Mouse (Mus musculus) megakaryocyte-erythroid progenitor cell, adult 5-6 weeks (primary cell): ENCODE measurements around the gene Plxnc1. TPM values are rescaled to one million over a fixed set of nuclear protein-coding genes. Genes with fewer than 3 reads are reported as not detected.

ENCODE experiments used
- ATAC-seq: replicated peaks from 2 replicates; pipeline ENCODE4 v1.8.0; 2016; ENCODE audit warnings: mild to moderate bottlenecking, inconsistent platforms; ENCODE audit not compliant: severe bottlenecking, poor library complexity, low FRiP score, low TSS enrichment
- total RNA-seq, 2 experiments: library from RNA; stranded (forward) in 1 of 2; stranded (reverse) in 1 of 2; fragments of 200-1000, 215-1000 nt in 1 of 2; fragments of >200 nt in 1 of 2; fragmentation: Nextera tagmentation in 1 of 2; gene quantifications; 2 replicates each; pipeline ENCODE4 v1.2.3; 2014 to 2017

The Plxnc1 gene
- total RNA-seq, 2 experiments from 2014 or later, result 46.9 to 60.9 TPM

- no peak for ATAC-seq
Observed at GRCm38 (mm10) chr10:94896950-94897349, 47.7 kb downstream of the Plxnc1 start.

DNA sequence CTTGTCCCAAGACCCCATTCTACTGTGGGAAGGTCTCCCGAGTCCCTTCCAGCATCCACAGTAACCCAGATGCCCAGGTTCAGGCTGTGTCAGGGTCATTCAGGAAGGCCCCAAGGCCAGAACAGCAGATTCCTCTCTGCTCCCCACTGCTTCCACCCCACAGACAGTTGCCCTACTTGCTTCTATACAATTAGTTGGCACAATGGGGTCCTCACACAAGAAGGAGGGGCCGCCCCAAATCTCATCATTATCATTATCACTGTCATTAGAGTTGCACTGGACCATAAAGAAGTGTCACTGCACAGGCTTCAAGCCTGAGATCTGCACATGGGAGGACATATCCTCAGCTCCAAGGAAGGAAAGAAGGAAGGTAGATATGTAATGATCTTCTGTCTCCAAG lies 48.3 kb downstream of the Plxnc1 start:
- no peak for ATAC-seq

GRCm38 (mm10) chr10:94895876-94896275 lies 48.8 kb downstream of the Plxnc1 start:
- no peak for ATAC-seq

DNA sequence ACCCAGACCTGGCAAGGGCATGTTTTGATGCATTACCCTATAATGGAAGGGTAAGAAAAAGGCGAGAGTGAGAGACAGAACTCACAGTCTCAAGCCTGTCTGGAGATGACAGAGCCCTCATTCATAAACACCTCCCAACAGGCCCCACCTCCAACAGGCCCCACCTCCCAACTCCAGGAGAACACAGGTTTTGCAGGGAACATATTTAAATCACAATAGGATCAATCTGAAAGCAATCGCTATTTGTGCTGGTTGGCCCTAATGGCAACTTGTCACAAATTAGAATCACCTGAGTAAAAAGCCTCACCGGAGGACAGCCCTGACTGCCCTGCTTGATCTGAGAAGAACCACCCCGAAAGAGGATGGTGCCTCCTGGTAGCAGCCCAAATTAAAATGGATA lies 54.9 kb downstream of the Plxnc1 start:
- ATAC-seq, result no peak

GRCm38 (mm10) chr10:94883216-94883615 lies 61.4 kb downstream of the Plxnc1 start:
- no peak for ATAC-seq

GRCm38 (mm10) chr10:94871506-94871905 lies 73.1 kb downstream of the Plxnc1 start:
- peak; percentile 34; the same call in 1 of the 2 replicates for ATAC-seq

DNA sequence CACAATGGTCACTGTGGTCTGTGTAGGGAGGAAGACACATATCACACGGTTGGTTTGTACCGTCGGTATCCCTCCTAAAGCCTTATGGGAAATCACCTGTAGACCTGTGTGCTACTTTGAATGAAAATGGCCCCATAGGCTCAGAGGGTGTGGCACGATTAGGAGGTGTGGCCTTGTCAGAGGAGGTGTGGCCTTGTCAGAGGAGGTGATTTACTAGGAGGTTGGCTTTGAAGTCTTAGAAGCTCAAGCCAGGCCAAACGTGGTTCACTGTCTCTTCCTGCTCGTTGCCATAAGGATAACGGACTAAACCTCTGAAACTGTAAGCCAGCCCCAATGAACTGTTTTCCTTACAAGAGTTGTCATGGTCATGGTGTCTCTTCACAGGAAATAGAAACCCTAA lies 73.5 kb downstream of the Plxnc1 start:
- ATAC-seq, result peak; percentile 64; the same call in 1 of the 2 replicates

DNA sequence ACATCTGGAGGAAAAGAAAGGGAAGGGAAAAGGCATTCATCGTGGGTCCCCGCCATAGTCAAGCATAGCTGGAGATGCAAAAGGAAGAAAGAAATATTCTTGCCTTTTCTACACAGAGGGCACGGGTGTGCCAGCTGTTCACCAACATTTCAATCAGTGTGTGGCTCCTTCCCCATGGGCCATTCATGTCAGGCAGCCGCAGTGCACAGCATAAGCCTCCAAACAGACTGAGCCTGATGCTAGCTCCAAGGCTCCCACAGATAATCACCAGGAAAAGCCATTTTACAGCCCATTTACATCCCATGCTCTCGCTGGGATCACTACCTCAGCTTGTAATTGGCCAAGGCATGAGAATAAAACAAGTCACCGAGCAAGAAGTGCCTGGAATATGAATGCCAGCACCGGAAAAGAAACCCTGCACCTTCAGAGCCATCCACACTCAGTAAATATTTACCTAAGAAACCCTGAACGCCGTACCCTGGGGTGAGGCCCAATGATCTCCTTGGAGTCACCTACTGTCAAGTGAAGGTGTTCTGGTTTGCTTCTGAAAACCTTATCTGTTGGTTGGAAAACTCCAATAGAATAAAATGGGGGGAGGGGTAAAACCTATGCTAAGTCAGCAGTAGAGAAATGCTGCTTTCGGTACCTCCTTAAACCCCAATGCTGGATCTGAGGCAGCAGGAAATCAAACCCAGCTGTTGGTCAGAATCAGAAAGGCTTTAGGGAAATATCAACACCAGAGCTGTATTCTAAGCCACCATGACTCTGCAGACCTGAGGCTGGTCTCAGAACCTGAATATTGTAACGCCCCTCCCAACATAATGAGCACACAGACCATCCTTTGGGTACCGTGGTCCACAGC lies 77.4 kb downstream of the Plxnc1 start:
- ATAC-seq, result no peak

GRCm38 (mm10) chr10:94865206-94865605 lies 79.4 kb downstream of the Plxnc1 start:
- ATAC-seq, result no peak

DNA sequence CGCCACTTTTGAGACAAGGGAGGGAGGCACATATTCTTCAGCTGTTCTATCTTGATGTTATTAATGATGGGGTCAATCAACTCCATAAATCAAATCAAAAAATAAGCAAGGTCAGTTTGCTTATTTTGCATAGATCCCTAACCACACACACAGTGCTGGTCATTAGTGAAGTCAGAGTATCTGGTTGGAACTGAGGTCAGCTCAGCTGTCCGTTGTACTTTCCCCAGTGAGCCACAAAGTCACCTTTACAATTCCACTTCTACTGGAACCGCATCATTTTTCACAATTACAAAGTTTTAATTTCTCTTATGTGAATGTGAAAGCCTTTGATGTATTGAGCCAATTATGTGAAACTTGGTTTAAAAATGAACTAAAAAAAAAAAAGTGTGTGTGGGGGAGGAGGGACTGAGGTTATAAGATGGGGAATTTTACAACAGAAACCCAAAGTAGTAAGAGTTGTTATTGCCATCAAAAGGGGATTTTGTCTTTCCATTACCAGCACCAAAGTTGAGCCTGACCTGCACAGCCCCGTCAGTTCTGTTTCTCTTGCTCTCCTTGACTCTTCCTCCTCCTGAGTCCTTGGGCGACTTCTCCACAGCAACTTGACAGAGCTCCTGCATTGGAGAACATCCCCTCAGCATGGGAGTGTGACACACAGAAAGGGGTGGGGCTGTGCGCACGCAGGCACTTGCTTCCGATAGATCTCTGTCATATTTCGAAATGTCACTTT lies 80.3 kb downstream of the Plxnc1 start:
- no peak for ATAC-seq

DNA sequence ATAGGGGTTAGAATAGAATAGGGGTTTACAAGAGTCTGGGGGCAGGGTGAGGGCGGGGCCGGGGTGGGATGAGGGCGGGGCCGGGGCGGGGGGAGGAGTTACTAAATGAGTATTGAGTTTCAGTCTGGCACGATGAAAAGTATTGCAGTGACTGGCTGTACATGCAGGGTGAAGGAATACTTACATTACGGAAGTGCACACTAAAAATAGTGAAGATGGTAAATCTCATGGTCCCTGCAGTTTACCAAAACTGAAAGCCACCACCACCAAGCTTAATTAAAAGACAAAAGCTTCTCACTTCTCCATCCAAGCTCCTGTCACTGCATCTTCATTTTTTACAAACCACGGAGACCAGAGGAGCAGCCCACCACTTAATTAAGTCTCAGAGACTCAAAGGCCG lies 81.4 kb downstream of the Plxnc1 start:
- ATAC-seq, result no peak

DNA sequence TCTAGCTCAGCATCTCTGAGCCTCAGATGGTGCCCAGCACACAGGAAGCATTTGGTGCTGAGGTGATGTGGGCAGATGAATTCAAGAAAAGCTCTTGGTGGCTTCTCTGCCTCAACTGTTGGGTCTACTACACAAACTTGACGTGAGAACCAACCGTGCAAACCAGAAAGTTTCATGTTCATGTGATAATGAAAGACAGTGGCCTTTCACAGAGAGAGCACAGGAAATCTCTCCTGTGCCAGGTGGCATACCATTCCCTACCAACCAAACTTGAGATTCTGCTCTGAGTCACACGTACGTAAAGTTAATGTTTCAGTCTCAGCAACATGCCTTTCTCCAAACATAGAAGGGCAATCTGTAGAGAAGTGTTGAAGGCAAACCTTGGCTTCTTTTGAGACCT lies 83.8 kb downstream of the Plxnc1 start:
- no peak for ATAC-seq

DNA sequence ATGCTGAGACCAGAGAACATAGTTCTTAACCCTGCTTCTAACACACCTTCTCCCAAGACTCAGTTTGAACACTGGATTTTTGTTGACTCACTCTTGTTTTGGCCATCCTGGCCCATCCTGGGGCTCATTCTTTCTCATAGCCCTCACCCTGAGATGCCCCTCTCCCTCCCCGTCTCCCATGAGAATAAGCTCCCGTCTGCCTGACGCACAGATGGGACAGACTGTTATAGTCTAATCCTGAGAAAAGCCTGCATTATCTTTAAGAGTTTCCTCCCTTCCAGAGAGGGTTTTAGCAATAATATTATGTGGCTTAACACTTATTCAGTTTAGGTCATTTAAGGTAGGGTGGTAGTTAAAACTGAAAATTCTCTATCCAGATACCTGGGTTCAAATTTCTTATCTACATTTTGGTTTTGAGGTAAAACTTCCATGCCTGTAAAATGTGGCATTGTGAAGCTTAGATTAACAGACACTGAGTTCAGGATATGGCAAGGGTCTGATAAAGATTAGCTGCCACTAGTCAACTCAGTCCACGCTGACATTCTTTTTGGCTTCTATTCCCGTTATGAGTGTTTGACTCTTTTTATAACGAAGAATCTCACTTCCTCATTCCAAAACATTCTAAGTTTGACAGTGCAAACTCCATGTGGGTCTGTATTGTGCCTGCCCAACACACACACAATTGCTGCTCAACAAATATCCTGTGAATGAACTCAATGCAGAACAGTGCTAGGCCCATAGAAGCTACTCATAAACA lies 86.2 kb downstream of the Plxnc1 start:
- ATAC-seq, result peak; percentile 90

- ATAC-seq, result no peak
Observed at GRCm38 (mm10) chr10:94850565-94850964, 94.1 kb downstream of the Plxnc1 start.

- no peak for ATAC-seq
Observed at GRCm38 (mm10) chr10:94849930-94850329, 94.7 kb downstream of the Plxnc1 start.

- no peak for ATAC-seq
Observed at GRCm38 (mm10) chr10:94849360-94849759, 95.3 kb downstream of the Plxnc1 start.

GRCm38 (mm10) chr10:94848344-94848743 lies 96.3 kb downstream of the Plxnc1 start:
- ATAC-seq, result no peak

- ATAC-seq, result no peak
Observed at GRCm38 (mm10) chr10:94846501-94847105, 98.0 kb downstream of the Plxnc1 start.

DNA sequence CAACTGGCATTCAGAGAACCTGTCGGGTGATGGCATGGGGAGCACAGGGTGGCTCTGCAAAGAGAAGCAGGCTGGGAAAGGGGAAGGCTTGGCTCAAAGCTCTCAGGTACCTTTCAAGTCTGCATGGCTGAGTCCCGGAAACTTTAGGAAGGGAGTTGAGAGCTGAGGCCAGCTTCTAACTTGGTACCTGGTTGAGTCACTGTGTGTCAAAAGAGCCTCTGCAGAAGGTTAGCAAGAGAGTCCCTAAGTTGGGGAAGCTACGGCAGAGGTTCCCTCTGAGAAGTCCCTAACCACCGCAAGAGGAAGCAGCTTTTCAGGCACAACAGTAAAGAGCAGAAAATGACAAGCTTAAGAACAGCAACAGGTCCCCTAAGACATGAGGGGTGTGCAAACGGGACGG lies 99.9 kb downstream of the Plxnc1 start:
- ATAC-seq, result no peak

DNA sequence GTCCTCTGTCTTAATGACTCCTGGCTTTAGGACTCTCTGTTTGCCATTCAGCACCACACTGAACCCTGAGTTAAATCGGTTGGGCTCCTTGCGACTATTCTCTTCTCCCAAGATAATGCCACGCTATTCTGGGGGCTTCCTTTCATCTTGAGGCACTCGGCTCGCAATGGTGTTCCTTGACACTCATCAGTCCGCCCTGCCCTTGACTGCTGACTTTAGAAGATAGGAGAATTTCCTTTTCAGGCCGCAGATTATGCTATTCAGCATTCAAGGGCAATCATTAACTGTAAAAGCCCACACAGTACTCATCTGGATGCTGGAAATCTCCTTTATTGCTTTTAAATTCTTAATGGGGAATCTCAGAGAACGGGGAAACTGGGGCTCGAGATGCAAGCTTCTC lies 108.8 kb downstream of the Plxnc1 start:
- no peak for ATAC-seq
